Mouse (Mus musculus) forebrain, embryonic 10.5 days (tissue): ENCODE measurements around the gene Sox14. TPM values are rescaled to one million over a fixed set of nuclear protein-coding genes. Genes with fewer than 3 reads are reported as not detected.

Experiments
- DNase-seq: peaks from one replicate; pipeline ENCODE4 v3.0.0-alpha.2; 2017; ENCODE audit warnings: low spot score; ENCODE audit errors: extremely low spot score
- H3K27ac ChIP-seq: fragments of 300-500 bp; sonication (generic); 2 replicates; pipeline ENCODE4 v1.5.1; 2016; ENCODE audit warnings: mild to moderate bottlenecking
- H3K27me3 ChIP-seq: fragments of 300-500 bp; sonication (generic); 2 replicates; pipeline ENCODE4 v1.6.1; 2016; ENCODE audit warnings: mild to moderate bottlenecking; ENCODE audit not compliant: poor library complexity, severe bottlenecking
- H3K36me3 ChIP-seq: fragments of 300-500 bp; sonication (generic); replicated peaks from 2 replicates; pipeline ENCODE4 v1.6.1; 2016; ENCODE audit warnings: mild to moderate bottlenecking, moderate library complexity
- H3K4me1 ChIP-seq: fragments of 300-500 bp; sonication (generic); 2 replicates; pipeline ENCODE4 v1.6.1; 2016
- H3K4me3 ChIP-seq: fragments of 300-500 bp; sonication (generic); 2 replicates; pipeline ENCODE4 v1.5.1; 2016; ENCODE audit warnings: mild to moderate bottlenecking, moderate library complexity
- H3K9me3 ChIP-seq: fragments of 300-500 bp; sonication (generic); 2 replicates; pipeline ENCODE4 v1.6.1; 2016; ENCODE audit warnings: mild to moderate bottlenecking, moderate library complexity
- WGBS: fragments of 180-500 bp; shearing (Covaris S2); methylation state at CpG from one replicate; pipeline ENCODE4 v1.1.7; 2016; 5-methylcytosine and 5-hydroxymethylcytosine counted together
- polyA plus RNA-seq: library from polyadenylated mRNA; unstranded; fragments of >200 nt; fragmentation: Nextera tagmentation; extraction: Ambion mirVana; gene quantifications from 2 replicates; pipeline ENCODE4 v1.2.1, GENCODE M21; 2016

The Sox14 gene
- 1.4 and 2.1 TPM in 2 replicates for polyA plus RNA-seq

- DNase-seq: peak; percentile 51
- WGBS: under 1% methylated on average over 47 of the region's 47 CpGs
- H3K9me3 ChIP-seq: no peaks in the 10 kb centered on the region
- H3K27ac ChIP-seq: no peak within 1 kb of the TSS
- peak within 1 kb of the TSS; percentile 43 for H3K4me3 ChIP-seq
- H3K4me1 ChIP-seq: peaks cover 57% of the 10 kb centered on the region
- H3K27me3 ChIP-seq: peaks cover 100% of the 10 kb centered on the region
- no peaks in the 10 kb centered on the region for H3K36me3 ChIP-seq
These were observed at the start of gene Sox14 for GRCm38 (mm10) chr9:99875618-99876372. Gene Sox14 (minus strand): TSS chr9:99876170.

DNA sequence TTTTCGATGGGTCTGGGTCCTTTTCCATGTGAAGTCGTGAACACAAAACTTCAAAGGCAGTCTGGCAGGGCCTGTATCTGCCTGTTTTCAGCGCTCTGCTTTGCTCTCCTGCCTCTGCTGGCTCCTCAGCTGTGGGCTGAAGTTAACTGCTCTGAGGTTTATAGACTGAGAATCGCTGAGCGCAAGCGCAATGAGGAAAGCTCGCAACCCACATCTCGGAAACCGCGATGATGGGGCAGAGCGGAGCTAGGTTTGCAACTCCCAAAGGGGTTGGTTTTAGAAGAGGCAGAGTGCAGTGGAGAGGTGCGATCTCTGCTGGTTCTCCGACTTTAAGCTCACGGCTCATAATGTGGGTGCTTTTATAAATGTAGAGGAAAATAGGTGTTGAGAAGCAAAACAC, 3.3 kb upstream of the Sox14 start:
- no peak overlapping the region for H3K27ac ChIP-seq
- H3K4me3 ChIP-seq: no peak overlapping the region
- H3K36me3 ChIP-seq: no peaks in the 10 kb centered on the region
- H3K4me1 ChIP-seq: peaks cover 31% of the 10 kb centered on the region
- no peaks in the 10 kb centered on the region for H3K9me3 ChIP-seq
- 3% methylated on average over 14 of the region's 14 CpGs for WGBS
- peak; percentile 31 for DNase-seq
- peaks cover 90% of the 10 kb centered on the region for H3K27me3 ChIP-seq

DNA sequence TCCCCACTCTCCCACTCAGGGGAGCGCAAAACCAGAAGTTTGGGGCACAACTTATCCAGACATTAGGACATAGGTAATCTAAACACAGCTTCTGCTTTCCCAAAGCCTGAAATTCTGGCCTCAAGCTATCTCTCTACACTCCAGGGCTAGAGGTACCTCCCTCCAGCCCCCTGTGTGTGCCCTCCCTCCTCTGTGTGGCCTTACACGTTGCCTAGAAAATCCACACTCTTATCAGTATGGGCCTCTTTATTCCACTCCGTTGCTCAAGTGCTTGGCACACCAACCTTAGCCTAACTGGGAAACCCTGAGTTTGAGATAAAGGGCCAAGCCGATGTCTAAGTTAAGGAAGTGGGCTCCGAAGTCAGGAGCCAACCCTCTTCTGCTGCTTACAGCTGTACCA, 2.6 kb upstream of the Sox14 start:
- Histone ChIP-seq H3K4me1 (peaks cover 31% of the 10 kb centered on the region), H3K27me3 (peaks cover 93% of the 10 kb centered on the region), H3K9me3 (no peaks in the 10 kb centered on the region), H3K4me3 (no peak overlapping the region), H3K27ac (no peak overlapping the region), H3K36me3 (no peaks in the 10 kb centered on the region)
- 13% methylated on average over 5 of the region's 5 CpGs for WGBS
- no peak for DNase-seq

GRCm38 (mm10) chr9:99877056-99877546, 1.1 kb upstream of the Sox14 start:
- H3K4me3 ChIP-seq: peak overlapping the region; percentile 43; the same call in 1 of the 2 replicates

GRCm38 (mm10) chr9:99876373-99877055, 544 bp upstream of the Sox14 start:
- H3K4me1 ChIP-seq: peaks cover 50% of the 10 kb centered on the region
- DNase-seq: peak; percentile 38

More at GRCm38 (mm10) chr9:99877056-99877546, 1.1 kb upstream of the Sox14 start:
- H3K27ac ChIP-seq: no peak overlapping the region
- H3K36me3 ChIP-seq: no peaks in the 10 kb centered on the region
- peaks cover 100% of the 10 kb centered on the region for H3K27me3 ChIP-seq
- 2% methylated on average over 22 of the region's 22 CpGs for WGBS
- H3K9me3 ChIP-seq: no peaks in the 10 kb centered on the region
- no peak for DNase-seq
- H3K4me1 ChIP-seq: peaks cover 44% of the 10 kb centered on the region

DNA sequence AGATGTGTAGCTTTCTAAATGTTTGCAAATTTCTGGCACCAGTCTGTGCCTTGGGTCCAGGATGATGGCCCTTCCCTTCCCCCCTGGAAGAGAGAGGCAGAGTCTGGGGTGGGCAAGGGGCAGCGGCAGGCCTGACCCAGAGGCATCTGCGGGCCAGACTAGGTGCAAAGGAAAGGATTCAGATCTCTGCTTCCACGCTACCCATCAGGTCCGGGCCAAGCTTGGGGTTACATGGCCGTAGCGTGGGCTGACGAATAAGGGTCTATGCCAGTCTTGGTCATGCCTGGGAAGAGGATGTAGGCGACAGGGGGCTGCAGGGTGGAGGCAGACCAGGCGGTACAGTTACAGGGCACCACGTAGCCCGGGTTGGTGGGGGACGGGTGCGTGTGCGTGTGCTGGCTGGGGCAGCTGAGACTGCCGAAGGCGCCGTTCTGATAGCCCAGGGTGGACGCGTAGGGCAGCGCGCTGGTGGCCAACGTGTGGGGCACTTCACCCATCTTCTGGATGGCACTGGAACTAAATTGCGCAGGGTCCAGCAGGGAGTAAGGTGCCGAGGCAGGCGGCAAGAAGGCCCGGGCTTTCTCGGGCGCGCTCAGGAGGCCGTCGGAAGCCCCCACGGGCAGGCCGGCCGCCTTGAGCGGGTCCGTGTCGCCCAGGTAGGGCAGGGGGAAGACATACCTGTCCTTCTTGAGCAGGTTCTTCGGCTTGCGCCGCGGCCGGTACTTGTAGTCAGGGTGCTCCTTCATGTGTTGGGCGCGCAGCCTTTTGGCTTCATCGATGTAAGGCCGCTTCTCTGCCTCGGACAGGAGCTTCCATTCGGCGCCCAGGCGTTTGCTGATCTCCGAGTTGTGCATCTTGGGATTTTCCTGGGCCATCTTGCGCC, 994 bp downstream of the Sox14 start:
- peaks cover 65% of the 10 kb centered on the region for H3K4me1 ChIP-seq
- H3K4me3 ChIP-seq: peak overlapping the region; percentile 43
- no peaks in the 10 kb centered on the region for H3K36me3 ChIP-seq
- no peak overlapping the region for H3K27ac ChIP-seq
- no peaks in the 10 kb centered on the region for H3K9me3 ChIP-seq
- WGBS: 1% methylated on average over 52 of the region's 52 CpGs
- DNase-seq: peak; percentile 38
- H3K27me3 ChIP-seq: peaks cover 100% of the 10 kb centered on the region

More at GRCm38 (mm10) chr9:99876373-99877055, 544 bp upstream of the Sox14 start:
- no peaks in the 10 kb centered on the region for H3K36me3 ChIP-seq
- H3K9me3 ChIP-seq: no peaks in the 10 kb centered on the region
- WGBS: under 1% methylated on average over 25 of the region's 25 CpGs
- peaks cover 100% of the 10 kb centered on the region for H3K27me3 ChIP-seq
- H3K27ac ChIP-seq: no peak overlapping the region
- H3K4me3 ChIP-seq: peak overlapping the region; percentile 43

GRCm38 (mm10) chr9:99873721-99874120, 2.2 kb downstream of the Sox14 start:
- Histone ChIP-seq H3K9me3 (no peaks in the 10 kb centered on the region), H3K4me3 (no peak overlapping the region), H3K4me1 (peaks cover 74% of the 10 kb centered on the region), H3K27me3 (peaks cover 100% of the 10 kb centered on the region), H3K27ac (no peak overlapping the region), H3K36me3 (no peaks in the 10 kb centered on the region)
- 6% methylated on average over 2 of the region's 2 CpGs for WGBS
- peak; percentile 33 for DNase-seq

DNA sequence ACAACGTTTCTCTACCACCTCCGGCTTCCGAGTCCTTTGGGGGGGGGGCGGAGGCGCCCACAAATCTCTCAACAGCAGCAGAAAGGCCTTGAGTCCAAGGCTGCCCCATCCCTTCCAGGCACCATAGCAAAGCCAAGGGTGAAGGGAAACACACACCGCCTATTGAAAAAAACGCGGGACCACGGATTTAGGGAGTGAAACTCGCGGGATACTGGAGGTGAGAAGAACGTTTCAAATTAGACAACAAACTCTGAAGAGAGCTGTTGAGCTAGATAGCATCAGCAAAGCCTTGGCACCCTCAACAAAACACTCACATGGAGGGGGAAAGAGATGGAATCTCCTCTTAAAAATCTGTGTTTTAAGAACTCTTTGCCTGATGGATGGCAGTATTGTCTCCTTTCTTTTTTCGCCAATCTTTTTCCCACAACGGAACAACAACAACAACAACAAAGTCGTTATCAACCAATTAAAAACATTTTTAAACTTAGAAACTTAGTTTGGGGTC, 2.8 kb downstream of the Sox14 start:
- peaks cover 78% of the 10 kb centered on the region for H3K4me1 ChIP-seq
- WGBS: under 1% methylated on average over 15 of the region's 15 CpGs
- no peaks in the 10 kb centered on the region for H3K36me3 ChIP-seq
- no peak overlapping the region for H3K27ac ChIP-seq
- peak overlapping the region; percentile 43; the same call in 1 of the 2 replicates for H3K4me3 ChIP-seq
- H3K9me3 ChIP-seq: no peaks in the 10 kb centered on the region
- DNase-seq: peak; percentile 48
- peaks cover 100% of the 10 kb centered on the region for H3K27me3 ChIP-seq

- Histone ChIP-seq H3K4me3 (peak overlapping the region; percentile 43), H3K27me3 (peaks cover 100% of the 10 kb centered on the region), H3K9me3 (no peaks in the 10 kb centered on the region), H3K27ac (no peak overlapping the region; the same call in 1 of the 2 replicates), H3K4me1 (peaks cover 78% of the 10 kb centered on the region), H3K36me3 (no peaks in the 10 kb centered on the region)
- WGBS: 1% methylated on average over 31 of the region's 31 CpGs
- peak; percentile 73 for DNase-seq
These were observed 3.5 kb downstream of the Sox14 start for GRCm38 (mm10) chr9:99872204-99873115.

DNA sequence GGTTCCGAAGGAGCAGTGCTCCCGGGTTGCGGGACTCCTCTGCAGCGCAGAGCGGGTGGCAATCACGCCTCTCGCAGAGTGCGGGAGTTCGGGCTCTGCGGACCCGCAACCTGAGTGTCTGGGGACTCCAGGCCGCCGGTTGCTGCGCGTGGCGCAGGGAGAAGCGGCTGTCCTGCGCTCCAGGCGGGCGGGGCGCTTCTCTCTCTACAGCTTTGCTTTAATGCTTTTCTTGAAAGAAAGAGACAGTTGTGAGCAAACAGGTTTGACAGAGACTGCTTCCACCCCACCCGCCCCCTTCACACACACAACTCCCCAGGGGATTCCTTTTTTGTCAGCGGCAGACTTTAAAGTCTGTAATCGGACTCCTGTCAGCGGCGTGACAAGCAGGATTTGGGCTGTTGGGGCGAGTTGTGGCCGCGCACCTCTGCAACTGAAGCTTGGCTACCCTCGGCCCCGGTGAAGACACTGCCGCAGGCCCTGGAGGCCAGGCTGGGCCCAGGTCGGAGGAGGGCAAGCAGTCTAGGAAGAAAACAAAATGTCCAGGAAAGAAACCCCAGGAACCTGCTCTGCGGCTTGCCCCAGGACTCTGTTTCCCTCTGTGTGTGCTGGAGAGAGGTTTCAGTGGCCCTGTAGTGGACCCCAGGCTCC, 4.3 kb downstream of the Sox14 start:
- H3K36me3 ChIP-seq: no peaks in the 10 kb centered on the region
- H3K27me3 ChIP-seq: peaks cover 100% of the 10 kb centered on the region
- peak; percentile 51 for DNase-seq
- H3K27ac ChIP-seq: peak overlapping the region; percentile 22
- under 1% methylated on average over 34 of the region's 34 CpGs for WGBS
- H3K9me3 ChIP-seq: no peaks in the 10 kb centered on the region
- H3K4me3 ChIP-seq: peak overlapping the region; percentile 43
- H3K4me1 ChIP-seq: peaks cover 71% of the 10 kb centered on the region
